Mouse (Mus musculus) ovary, postnatal 10 days (tissue): ENCODE measurements at regions not wholly inside any gene's neighbourhood (a gene's known extent, or its start where the extent isn't known, plus 50 kb on each side); places are given as distances from the start of the nearest gene placed in this dataset.
"Not testable (repeated sequence)": the region's sequence is repeated elsewhere in the genome, so short reads cannot be mapped to it uniquely, and the experiment has no call there.

ENCODE experiments used
- DNase-seq: peaks from one replicate; pipeline ENCODE4 v3.0.0; 2022; ENCODE audit warnings: low spot score

- DNase-seq, result no peak
These were observed 200.4 kb upstream of the 1700056E22Rik start for GRCm38 (mm10) chr1:184234320-184234988.

GRCm38 (mm10) chr1:184233741-184234255, 199.7 kb upstream of the 1700056E22Rik start:
- no peak for DNase-seq

- no peak for DNase-seq
These were observed 188.2 kb upstream of the 1700056E22Rik start for GRCm38 (mm10) chr1:184222326-184222725.

GRCm38 (mm10) chr1:184221792-184222191, 187.7 kb upstream of the 1700056E22Rik start:
- no peak for DNase-seq

- no peak for DNase-seq
These were observed 163.2 kb upstream of the 1700056E22Rik start for GRCm38 (mm10) chr1:184197272-184197671.

GRCm38 (mm10) chr1:184191325-184191724, 157.2 kb upstream of the 1700056E22Rik start:
- no peak for DNase-seq

GRCm38 (mm10) chr1:184187582-184187981, 153.5 kb upstream of the 1700056E22Rik start:
- no peak for DNase-seq

GRCm38 (mm10) chr1:184182163-184182562, 148.1 kb upstream of the 1700056E22Rik start:
- no peak for DNase-seq

GRCm38 (mm10) chr1:184174416-184174815, 140.3 kb upstream of the 1700056E22Rik start:
- not testable (repeated sequence) for DNase-seq

- no peak for DNase-seq
These were observed 139.6 kb upstream of the 1700056E22Rik start for GRCm38 (mm10) chr1:184173739-184174138.

- DNase-seq, result no peak
These were observed 138.9 kb upstream of the 1700056E22Rik start for GRCm38 (mm10) chr1:184172986-184173385.

- no peak for DNase-seq
These were observed 137.5 kb upstream of the 1700056E22Rik start for GRCm38 (mm10) chr1:184171601-184172000.

GRCm38 (mm10) chr1:184170926-184171325, 136.8 kb upstream of the 1700056E22Rik start:
- no peak for DNase-seq

- DNase-seq, result no peak
These were observed 135.9 kb upstream of the 1700056E22Rik start for GRCm38 (mm10) chr1:184169967-184170366.

- no peak for DNase-seq
These were observed 135.1 kb upstream of the 1700056E22Rik start for GRCm38 (mm10) chr1:184169034-184169783.

- DNase-seq, result no peak
These were observed 132.8 kb upstream of the 1700056E22Rik start for GRCm38 (mm10) chr1:184166951-184167350.

- not testable (repeated sequence) for DNase-seq
These were observed 128.4 kb upstream of the 1700056E22Rik start for GRCm38 (mm10) chr1:184162526-184162925.

- DNase-seq, result no peak
These were observed 113.6 kb upstream of the 1700056E22Rik start for GRCm38 (mm10) chr1:184147713-184148112.

GRCm38 (mm10) chr1:184142974-184143373, 108.9 kb upstream of the 1700056E22Rik start:
- DNase-seq, result no peak

- no peak for DNase-seq
These were observed 106.4 kb upstream of the 1700056E22Rik start for GRCm38 (mm10) chr1:184140486-184140885.

GRCm38 (mm10) chr1:184140082-184140481, 106.0 kb upstream of the 1700056E22Rik start:
- DNase-seq, result no peak

- no peak for DNase-seq
These were observed 104.6 kb upstream of the 1700056E22Rik start for GRCm38 (mm10) chr1:184138661-184139060.

- no peak for DNase-seq
These were observed 96.8 kb upstream of the 1700056E22Rik start for GRCm38 (mm10) chr1:184130897-184131296.
